22 mouse cellular contexts compared by ENCODE assay signal in the genomic region with DNA sequence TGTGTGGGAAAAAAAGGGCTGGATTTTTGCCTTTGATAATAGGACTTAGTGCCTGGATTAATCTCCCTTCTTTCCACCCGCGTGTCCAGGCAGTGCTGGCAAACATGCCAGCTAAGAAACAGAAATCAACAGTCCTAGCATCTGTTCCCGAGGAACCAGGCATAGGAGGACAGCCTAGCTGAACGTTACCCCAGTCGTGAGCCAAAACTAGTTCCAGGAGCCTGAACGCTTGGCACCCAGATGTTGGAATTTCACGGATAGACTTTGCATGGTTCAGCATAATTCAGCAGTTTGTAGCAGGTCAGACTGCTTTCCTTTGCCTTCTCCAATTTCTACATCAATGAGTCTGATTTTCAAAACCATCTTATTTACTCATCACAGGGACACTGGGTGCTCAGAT.
A peak's percentile ranks its signal among the peaks of the same experiment; 100 is the strongest.
DNase-seq lines count a peak whose midpoint lies in the region; ATAC-seq and TF ChIP-seq lines count a peak whose summit lies in the region.
"Had no signal": no experiment of that assay in that cellular context is flagged by ENCODE, and none has a peak within 500 bp of the region (broad histone marks: within the 10 kb centered on the region; RNA-seq: fewer than 3 reads in every experiment).

No protein-coding gene starts in this region.

- no peaks in the 10 kb centered on the region for H3K27me3 ChIP-seq in embryonic facial prominence, embryonic 14.5 days (replicated peaks; ENCODE audit: control insufficient read depth, insufficient read depth, low read length)
- H3K27me3 ChIP-seq in embryonic facial prominence, embryonic 10.5 days (replicated peaks; ENCODE audit: low read depth, poor library complexity, severe bottlenecking) = no peaks in the 10 kb centered on the region
- H3K27me3 ChIP-seq: embryonic facial prominence, embryonic 12.5 days; heart, embryonic 15.5 days; hindbrain, embryonic 13.5 days had no signal

- no peaks in the 10 kb centered on the region for H3K36me3 ChIP-seq in embryonic facial prominence, embryonic 14.5 days (ENCODE audit: control insufficient read depth, insufficient read depth, low read length)
- H3K36me3 ChIP-seq in embryonic facial prominence, embryonic 10.5 days (replicated peaks) = no peaks in the 10 kb centered on the region
- H3K36me3 ChIP-seq: embryonic facial prominence, embryonic 12.5 days; heart, embryonic 15.5 days; hindbrain, embryonic 13.5 days had no signal

- no peak overlapping the region for H3K27ac ChIP-seq in embryonic facial prominence, embryonic 14.5 days (replicated peaks; ENCODE audit: low read depth, low read length)
- no peak overlapping the region for H3K27ac ChIP-seq in embryonic facial prominence, embryonic 10.5 days (replicated peaks)
- H3K27ac ChIP-seq in gastrocnemius, adult 2 months = peak overlapping the region; percentile 56
- peak overlapping the region; percentile 8; the same call in 1 of the 2 replicates for H3K27ac ChIP-seq in left cerebral cortex, adult 2 months
- H3K27ac ChIP-seq: embryonic facial prominence, embryonic 12.5 days; heart, adult 2 months; heart, embryonic 15.5 days; hindbrain, embryonic 13.5 days; hindbrain, postnatal 0 days had no signal

- no peaks in the 10 kb centered on the region for H3K9me3 ChIP-seq in embryonic facial prominence, embryonic 14.5 days (ENCODE audit: control insufficient read depth, low read length)
- H3K9me3 ChIP-seq in embryonic facial prominence, embryonic 10.5 days = no peaks in the 10 kb centered on the region
- H3K9me3 ChIP-seq: embryonic facial prominence, embryonic 12.5 days; heart, embryonic 15.5 days; hindbrain, embryonic 13.5 days had no signal

- peaks cover 12% of the 10 kb centered on the region; the same call in 1 of the 2 replicates for H3K4me1 ChIP-seq in embryonic facial prominence, embryonic 14.5 days (ENCODE audit: control insufficient read depth, insufficient read depth, low read length)
- no peaks in the 10 kb centered on the region for H3K4me1 ChIP-seq in embryonic facial prominence, embryonic 10.5 days
- H3K4me1 ChIP-seq: hindbrain, embryonic 13.5 days had no signal

- 20% methylated on average over 7 of the region's 7 CpGs for WGBS in embryonic facial prominence, embryonic 14.5 days
- 79% methylated on average over 7 of the region's 7 CpGs for WGBS in embryonic facial prominence, embryonic 10.5 days

- H3K4me3 ChIP-seq in embryonic facial prominence, embryonic 14.5 days (ENCODE audit: low read depth, low read length) = no peak overlapping the region
- no peak overlapping the region for H3K4me3 ChIP-seq in embryonic facial prominence, embryonic 10.5 days
- H3K4me3 ChIP-seq in gastrocnemius, adult 2 months = no peak overlapping the region
- no peak overlapping the region for H3K4me3 ChIP-seq in left cerebral cortex, adult 2 months
- H3K4me3 ChIP-seq: embryonic facial prominence, embryonic 12.5 days; heart, adult 2 months; heart, embryonic 15.5 days; hindbrain, embryonic 13.5 days had no signal

- H3K4me2 ChIP-seq in embryonic facial prominence, embryonic 14.5 days (ENCODE audit: low read depth, low read length) = no peak overlapping the region
- H3K4me2 ChIP-seq: embryonic facial prominence, embryonic 12.5 days; heart, embryonic 11.5 days; heart, embryonic 15.5 days; hindbrain, embryonic 13.5 days had no signal

- intact Hi-C loops in gastrocnemius, adult 2 months (cut with DNase I) = no loop called here
- intact Hi-C loops in left cerebral cortex, adult 2 months (cut with DNase I) = no loop called here

- TF ChIP-seq CTCF in gastrocnemius, adult 2 months (IDR thresholded peaks at IDR 0.05) = no peak
- TF ChIP-seq CTCF in left cerebral cortex, adult 2 months (IDR thresholded peaks at IDR 0.05) = no peak

- peak; percentile 24; the same call in 1 of the 2 replicates for ATAC-seq in embryonic facial prominence, embryonic 14.5 days (ENCODE audit: low read depth)
- ATAC-seq: forebrain, embryonic 14.5 days; hindbrain, postnatal 0 days had no signal

- peak; percentile 76 for DNase-seq in embryonic facial prominence, embryonic 14.5 days (ENCODE audit: low spot score)
- no peak for DNase-seq in embryonic facial prominence, embryonic 10.5 days (ENCODE audit: low spot score)
- peak; percentile 22 for DNase-seq in gastrocnemius, adult 2 months
- no peak for DNase-seq in gastrocnemius, postnatal 4 days (ENCODE audit: low spot score in 2 of 2)
- DNase-seq in left cerebral cortex, adult 2 months (ENCODE audit: extremely low spot score in 1 of 2, low spot score in 2 of 2) = no peak
- DNase-seq in left cerebral cortex, adult 9 months (ENCODE audit: low spot score in 2 of 2) = no peak
- peak; percentile 34 for DNase-seq in skeletal muscle tissue, adult 2 months (ENCODE audit: low read depth, low spot score)
- DNase-seq in ovary, postnatal 10 days (ENCODE audit: low spot score) = no peak
- DNase-seq: adrenal gland, postnatal 10 days; cerebellum, adult 18-20 months; cerebellum, adult 9-11 months; embryo, embryonic 11 days; gastrocnemius, postnatal 10 days; heart, adult 2 months; heart, postnatal 14 days; kidney, adult 11 months had no signal

- no peak overlapping the region for H3K9ac ChIP-seq in embryonic facial prominence, embryonic 14.5 days (ENCODE audit: low read depth, low read length)
- H3K9ac ChIP-seq: embryonic facial prominence, embryonic 12.5 days; heart, embryonic 15.5 days; hindbrain, embryonic 13.5 days had no signal

Comparison
In these comparisons a context has a peak if more than half of its experiments do, and no peak if none do; other contexts are left out.
1. DNase-seq: peak in embryonic facial prominence, embryonic 14.5 days (single experiment), gastrocnemius, adult 2 months (single experiment) and skeletal muscle tissue, adult 2 months (single experiment); none in embryonic facial prominence, embryonic 10.5 days (single experiment), gastrocnemius, postnatal 4 days (0 of 2), left cerebral cortex, adult 2 months (0 of 2), left cerebral cortex, adult 9 months (0 of 2) and ovary, postnatal 10 days (single experiment).
2. H3K27ac ChIP-seq: peak in gastrocnemius, adult 2 months (single experiment) and left cerebral cortex, adult 2 months (single experiment); none in embryonic facial prominence, embryonic 14.5 days (single experiment) and embryonic facial prominence, embryonic 10.5 days (single experiment).